Mouse (Mus musculus): Measurements from ENCODE around the gene Olfr145. TPM values are rescaled to one million over a fixed set of nuclear protein-coding genes. Genes with fewer than 3 reads are reported as not detected.

The Olfr145 gene
- polyA plus RNA-seq, 1 experiment, result not detected

- no peaks in the 10 kb centered on the region for H3K36me3 ChIP-seq (ENCODE audit: control insufficient read depth, insufficient read depth)
- no peak overlapping the region for H3K4me3 ChIP-seq
- TF ChIP-seq E2F4 (IDR thresholded peaks at IDR 0.05; ENCODE audit: insufficient read depth) (no peak), USF1 (IDR thresholded peaks at IDR 0.05; ENCODE audit: low read depth) (no peak), TCF12 (IDR thresholded peaks at IDR 0.05; ENCODE audit: insufficient read depth, poor library complexity, severe bottlenecking) (no peak), TCF3 (IDR thresholded peaks at IDR 0.05; ENCODE audit: insufficient read length, low read depth) (no peak), MAX (IDR thresholded peaks at IDR 0.05; ENCODE audit: low read depth) (no peak), SRF (IDR thresholded peaks at IDR 0.05; ENCODE audit: control insufficient read depth, insufficient read length, low read depth) (no peak), POLR2A (IDR thresholded peaks at IDR 0.05; ENCODE audit: insufficient read length, low read depth) (no peak), POLR2AphosphoS2 (IDR thresholded peaks at IDR 0.05; ENCODE audit: insufficient read length, low read depth) (no peak), MYOD1 (IDR thresholded peaks at IDR 0.05; ENCODE audit: control insufficient read depth in 1 of 3, insufficient read length in 2 of 3, low read depth in 2 of 3) (no peak), CEBPB (IDR thresholded peaks at IDR 0.05; ENCODE audit: insufficient read depth, poor library complexity, severe bottlenecking) (no peak), REST (IDR thresholded peaks at IDR 0.05; ENCODE audit: insufficient read depth, insufficient read length) (no peak), MYOG (IDR thresholded peaks at IDR 0.05; ENCODE audit: control insufficient read depth in 1 of 3, insufficient read depth in 1 of 3, insufficient read length in 2 of 3, low read depth in 2 of 3) (no peak)
- H3K4me2 ChIP-seq (ENCODE audit: low read depth), result no peak overlapping the region
- no peaks in the 10 kb centered on the region for H3K79me2 ChIP-seq (ENCODE audit: control insufficient read depth, insufficient read depth)
- no peak overlapping the region for H3ac ChIP-seq (ENCODE audit: control insufficient read depth, insufficient read length)
- H3K27me3 ChIP-seq (ENCODE audit: control insufficient read depth, insufficient read depth, insufficient read length), result no peaks in the 10 kb centered on the region
Measured at GRCm38 (mm10) chr9:37870246-37870645, 26.3 kb upstream of the Olfr145 start.

- no peak overlapping the region for H3K4me3 ChIP-seq
- no peak overlapping the region for H3ac ChIP-seq (ENCODE audit: control insufficient read depth, insufficient read length)
- TF ChIP-seq TCF3 (IDR thresholded peaks at IDR 0.05; ENCODE audit: insufficient read length, low read depth) (no peak), CEBPB (IDR thresholded peaks at IDR 0.05; ENCODE audit: insufficient read depth, poor library complexity, severe bottlenecking) (no peak), POLR2A (IDR thresholded peaks at IDR 0.05; ENCODE audit: insufficient read length, low read depth) (no peak), MAX (IDR thresholded peaks at IDR 0.05; ENCODE audit: low read depth) (no peak), E2F4 (IDR thresholded peaks at IDR 0.05; ENCODE audit: insufficient read depth) (no peak), POLR2AphosphoS2 (IDR thresholded peaks at IDR 0.05; ENCODE audit: insufficient read length, low read depth) (no peak), REST (IDR thresholded peaks at IDR 0.05; ENCODE audit: insufficient read depth, insufficient read length) (no peak), USF1 (IDR thresholded peaks at IDR 0.05; ENCODE audit: low read depth) (no peak)
- no peaks in the 10 kb centered on the region for H3K79me2 ChIP-seq (ENCODE audit: control insufficient read depth, insufficient read depth)
- H3K36me3 ChIP-seq (ENCODE audit: control insufficient read depth, insufficient read depth), result no peaks in the 10 kb centered on the region
- H3K27me3 ChIP-seq (ENCODE audit: control insufficient read depth, insufficient read depth, insufficient read length), result no peaks in the 10 kb centered on the region
- H3K4me2 ChIP-seq (ENCODE audit: low read depth), result no peak overlapping the region
Measured at GRCm38 (mm10) chr9:37871097-37871496, 25.4 kb upstream of the Olfr145 start.

GRCm38 (mm10) chr9:37871536-37871935 lies 25.0 kb upstream of the Olfr145 start:
- Histone ChIP-seq H3K4me3 (no peak overlapping the region), H3K79me2 (ENCODE audit: control insufficient read depth, insufficient read depth) (no peaks in the 10 kb centered on the region), H3K36me3 (ENCODE audit: control insufficient read depth, insufficient read depth) (no peaks in the 10 kb centered on the region), H3K27me3 (ENCODE audit: control insufficient read depth, insufficient read depth, insufficient read length) (no peaks in the 10 kb centered on the region), H3ac (ENCODE audit: control insufficient read depth, insufficient read length) (no peak overlapping the region), H3K4me2 (ENCODE audit: low read depth) (no peak overlapping the region)
- TF ChIP-seq MAX (IDR thresholded peaks at IDR 0.05; ENCODE audit: low read depth) (no peak), CEBPB (IDR thresholded peaks at IDR 0.05; ENCODE audit: insufficient read depth, poor library complexity, severe bottlenecking) (no peak), SRF (IDR thresholded peaks at IDR 0.05; ENCODE audit: control insufficient read depth, insufficient read length, low read depth) (no peak), POLR2A (IDR thresholded peaks at IDR 0.05; ENCODE audit: insufficient read length, low read depth) (no peak), MYOG (IDR thresholded peaks at IDR 0.05; ENCODE audit: control insufficient read depth in 1 of 3, insufficient read depth in 1 of 3, insufficient read length in 2 of 3, low read depth in 2 of 3) (no peak), E2F4 (IDR thresholded peaks at IDR 0.05; ENCODE audit: insufficient read depth) (no peak), USF1 (IDR thresholded peaks at IDR 0.05; ENCODE audit: low read depth) (no peak), POLR2AphosphoS2 (IDR thresholded peaks at IDR 0.05; ENCODE audit: insufficient read length, low read depth) (no peak), TCF12 (IDR thresholded peaks at IDR 0.05; ENCODE audit: insufficient read depth, poor library complexity, severe bottlenecking) (no peak), REST (IDR thresholded peaks at IDR 0.05; ENCODE audit: insufficient read depth, insufficient read length) (no peak), MYOD1 (IDR thresholded peaks at IDR 0.05; ENCODE audit: control insufficient read depth in 1 of 3, insufficient read length in 2 of 3, low read depth in 2 of 3) (no peak), TCF3 (IDR thresholded peaks at IDR 0.05; ENCODE audit: insufficient read length, low read depth) (no peak)

GRCm38 (mm10) chr9:37890960-37891359 lies 5.6 kb upstream of the Olfr145 start:
- H3K79me2 ChIP-seq (ENCODE audit: control insufficient read depth, insufficient read depth), result no peaks in the 10 kb centered on the region
- H3K4me2 ChIP-seq (ENCODE audit: low read depth), result no peak overlapping the region
- no peak overlapping the region for H3ac ChIP-seq (ENCODE audit: control insufficient read depth, insufficient read length)
- H3K36me3 ChIP-seq (ENCODE audit: control insufficient read depth, insufficient read depth), result no peaks in the 10 kb centered on the region
- H3K27me3 ChIP-seq (ENCODE audit: control insufficient read depth, insufficient read depth, insufficient read length), result no peaks in the 10 kb centered on the region
- no peak overlapping the region for H3K4me3 ChIP-seq
- TF ChIP-seq TCF3 (IDR thresholded peaks at IDR 0.05; ENCODE audit: insufficient read length, low read depth) (no peak), CEBPB (IDR thresholded peaks at IDR 0.05; ENCODE audit: insufficient read depth, poor library complexity, severe bottlenecking) (no peak), POLR2AphosphoS2 (IDR thresholded peaks at IDR 0.05; ENCODE audit: insufficient read length, low read depth) (no peak), USF1 (IDR thresholded peaks at IDR 0.05; ENCODE audit: low read depth) (no peak), TCF12 (IDR thresholded peaks at IDR 0.05; ENCODE audit: insufficient read depth, poor library complexity, severe bottlenecking) (no peak), POLR2A (IDR thresholded peaks at IDR 0.05; ENCODE audit: insufficient read length, low read depth) (no peak), SRF (IDR thresholded peaks at IDR 0.05; ENCODE audit: control insufficient read depth, insufficient read length, low read depth) (no peak), E2F4 (IDR thresholded peaks at IDR 0.05; ENCODE audit: insufficient read depth) (no peak), MAX (IDR thresholded peaks at IDR 0.05; ENCODE audit: low read depth) (no peak), MYOG (IDR thresholded peaks at IDR 0.05; ENCODE audit: control insufficient read depth in 1 of 3, insufficient read depth in 1 of 3, insufficient read length in 2 of 3, low read depth in 2 of 3) (no peak), REST (IDR thresholded peaks at IDR 0.05; ENCODE audit: insufficient read depth, insufficient read length) (no peak), MYOD1 (IDR thresholded peaks at IDR 0.05; ENCODE audit: control insufficient read depth in 1 of 3, insufficient read length in 2 of 3, low read depth in 2 of 3) (no peak)

All from myocyte (in vitro differentiated cells).